ENCODE assay signal across 10 mouse cellular contexts in genomic region chr11:97589216-97589615, GRCm38 (mm10). TPM values are rescaled to one million over a fixed set of nuclear protein-coding genes. Genes with fewer than 3 reads are reported as not detected.
A peak's percentile ranks its signal among the peaks of the same experiment; 100 is the strongest.
DNase-seq lines count a peak whose midpoint lies in the region; ATAC-seq lines count a peak whose summit lies in the region.
"Had no signal": no experiment of that assay in that cellular context is flagged by ENCODE, and none has a peak within 500 bp of the region (broad histone marks: within the 10 kb centered on the region; RNA-seq: fewer than 3 reads in every experiment).

No protein-coding gene starts in this region.

- peak; percentile 27 for DNase-seq in hindbrain, embryonic 11.5 days (ENCODE audit: low spot score)
- peak; percentile 27 for DNase-seq in Muller cell, postnatal 12 days (ENCODE audit: inconsistent ontology term)
- DNase-seq in embryo, embryonic 9.5 days (ENCODE audit: extremely low spot score) = peak; percentile 52
- peak; percentile 32 for DNase-seq in lung, postnatal 14 days
- DNase-seq in MN1 (ENCODE audit: low spot score) = no peak
- DNase-seq in gastrocnemius, postnatal 14 days = no peak
- DNase-seq: adrenal gland, adult 8-10 months; lung, embryonic 14.5 days had no signal

- H3K4me2 ChIP-seq in hindbrain, embryonic 11.5 days (replicated peaks; ENCODE audit: low read depth, low read length) = no peak overlapping the region
- H3K4me2 ChIP-seq in hindbrain, embryonic 13.5 days = no peak overlapping the region
- H3K4me2 ChIP-seq in liver, embryonic 12.5 days = no peak overlapping the region
- H3K4me2 ChIP-seq: lung, embryonic 14.5 days had no signal

- no peaks in the 10 kb centered on the region for H3K9me3 ChIP-seq in hindbrain, embryonic 11.5 days (ENCODE audit: control insufficient read depth, low read length)
- no peaks in the 10 kb centered on the region for H3K9me3 ChIP-seq in hindbrain, embryonic 13.5 days
- H3K9me3 ChIP-seq in liver, embryonic 12.5 days (replicated peaks) = no peaks in the 10 kb centered on the region

- H3K27ac ChIP-seq in hindbrain, embryonic 11.5 days (ENCODE audit: low read depth, low read length) = no peak overlapping the region
- no peak overlapping the region for H3K27ac ChIP-seq in hindbrain, embryonic 13.5 days
- no peak overlapping the region for H3K27ac ChIP-seq in liver, embryonic 12.5 days

- WGBS in hindbrain, embryonic 11.5 days = 3% methylated on average over 10 of the region's 10 CpGs
- whole genome bisulfite sequencing in hindbrain, embryonic 13.5 days = 3% methylated on average over 10 of the region's 10 CpGs
- 30% methylated on average over 10 of the region's 10 CpGs for WGBS in liver, embryonic 12.5 days (ENCODE audit: insufficient replicate concordance)

- no peaks in the 10 kb centered on the region; the same call in 1 of the 2 replicates for H3K27me3 ChIP-seq in hindbrain, embryonic 11.5 days (ENCODE audit: control insufficient read depth, insufficient read depth, low read length)
- peaks cover 18% of the 10 kb centered on the region for H3K27me3 ChIP-seq in hindbrain, embryonic 13.5 days
- peaks cover 30% of the 10 kb centered on the region for H3K27me3 ChIP-seq in liver, embryonic 12.5 days (replicated peaks)

- H3K4me3 ChIP-seq in hindbrain, embryonic 11.5 days (ENCODE audit: low read depth, low read length) = no peak overlapping the region
- no peak overlapping the region for H3K4me3 ChIP-seq in hindbrain, embryonic 13.5 days
- no peak overlapping the region for H3K4me3 ChIP-seq in liver, embryonic 12.5 days

- no peak for ATAC-seq in hindbrain, embryonic 11.5 days (ENCODE audit: low FRiP score)
- ATAC-seq in hindbrain, embryonic 13.5 days (ENCODE audit: low FRiP score) = no peak
- ATAC-seq in liver, embryonic 12.5 days = no peak

- H3K4me1 ChIP-seq in hindbrain, embryonic 11.5 days (replicated peaks; ENCODE audit: control insufficient read depth, insufficient read depth, low read length) = no peaks in the 10 kb centered on the region; the same call in 1 of the 2 replicates
- peaks cover 14% of the 10 kb centered on the region for H3K4me1 ChIP-seq in hindbrain, embryonic 13.5 days (replicated peaks)
- H3K4me1 ChIP-seq in liver, embryonic 12.5 days = peaks cover 5% of the 10 kb centered on the region; the same call in 1 of the 2 replicates

- intact Hi-C loops in gastrocnemius, postnatal 14 days (cut with DNase I; ENCODE audit: low total_unique reads) = no loop called here

- no peak overlapping the region for H3K9ac ChIP-seq in hindbrain, embryonic 11.5 days (ENCODE audit: low read depth, low read length)
- no peak overlapping the region for H3K9ac ChIP-seq in hindbrain, embryonic 13.5 days
- no peak overlapping the region for H3K9ac ChIP-seq in liver, embryonic 12.5 days
- H3K9ac ChIP-seq: lung, embryonic 14.5 days had no signal

- H3K36me3 ChIP-seq in hindbrain, embryonic 11.5 days (ENCODE audit: control insufficient read depth, insufficient read depth, low read length) = no peaks in the 10 kb centered on the region
- H3K36me3 ChIP-seq in hindbrain, embryonic 13.5 days = no peaks in the 10 kb centered on the region
- no peaks in the 10 kb centered on the region for H3K36me3 ChIP-seq in liver, embryonic 12.5 days

RNA-seq across cellular contexts. Expression of gene Srcin1, which starts 13.2 kb away (rescaled TPM):
- polyA plus RNA-seq in hindbrain, embryonic 11.5 days (2014; fragmentation: Nextera tagmentation; extraction: Ambion mirVana) = 1.9 and 2.2 TPM in 2 replicates
- polyA plus RNA-seq in hindbrain, embryonic 13.5 days (2015; fragmentation: Nextera tagmentation; extraction: Ambion mirVana) = 6.0 and 7.0 TPM in 2 replicates
- 0.01 and 0.10 TPM in 2 replicates for polyA plus RNA-seq in liver, embryonic 12.5 days (2016; fragmentation: Nextera tagmentation; extraction: Ambion mirVana)
- under 1 TPM; 0.51 to 0.64 TPM for total RNA-seq in gastrocnemius, postnatal 14 days (2021)

RNA-seq across cellular contexts. Expression of gene Epop, which starts 40.3 kb away (rescaled TPM):
- polyA plus RNA-seq in hindbrain, embryonic 11.5 days (2014; fragmentation: Nextera tagmentation; extraction: Ambion mirVana) = 5.7 and 9.1 TPM in 2 replicates
- 2.3 and 3.0 TPM in 2 replicates for polyA plus RNA-seq in hindbrain, embryonic 13.5 days (2015; fragmentation: Nextera tagmentation; extraction: Ambion mirVana)
- 3.6 and 4.1 TPM in 2 replicates for polyA plus RNA-seq in liver, embryonic 12.5 days (2016; fragmentation: Nextera tagmentation; extraction: Ambion mirVana)
- 1 to 10 TPM in 1 of 2 experiments, under 1 TPM in 1; 0.60 to 1.3 TPM for total RNA-seq in gastrocnemius, postnatal 14 days (2021)

Comparison
In these comparisons a context has a peak if more than half of its experiments do, and no peak if none do; other contexts are left out.
1. DNase-seq: peak in hindbrain, embryonic 11.5 days (single experiment), Muller cell, postnatal 12 days (single experiment), embryo, embryonic 9.5 days (single experiment) and lung, postnatal 14 days (single experiment); none in MN1 (single experiment) and gastrocnemius, postnatal 14 days (single experiment).